Mouse (Mus musculus) right cerebral cortex, adult 2 months (tissue): Measurements from ENCODE around the gene Ssbp3.

ENCODE experiments used
- DNase-seq, 2 experiments: peaks; one replicate each; pipeline ENCODE4 v3.0.0; 2021 to 2022; ENCODE audit warnings: low spot score in 2 of 2

Ssbp3 gene

DNA sequence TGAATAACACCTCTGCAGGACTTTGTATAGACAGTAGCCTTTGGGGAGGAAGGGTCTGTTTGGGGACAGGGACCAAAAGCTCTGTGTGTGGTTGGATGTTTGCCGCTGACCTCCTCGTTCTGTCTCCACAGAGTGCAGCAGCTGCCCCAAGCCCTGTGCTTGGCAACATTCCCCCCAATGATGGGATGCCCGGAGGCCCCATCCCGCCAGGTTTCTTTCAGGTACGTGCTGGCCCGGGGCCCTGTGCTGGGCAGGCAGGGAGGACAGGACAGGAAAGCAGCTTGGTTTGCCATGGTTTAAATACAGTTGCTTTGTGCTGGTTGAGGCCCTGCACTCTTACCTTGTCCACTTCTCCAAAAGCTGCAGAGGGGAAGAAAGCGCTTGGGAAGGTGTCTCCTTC is 99.0 kb downstream of the Ssbp3 start:
- no peak for DNase-seq

- no peak for DNase-seq
Measured at GRCm38 (mm10) chr4:107011325-107012004, 101.0 kb downstream of the Ssbp3 start.

- DNase-seq, result no peak
Measured at GRCm38 (mm10) chr4:107012005-107012478, 101.5 kb downstream of the Ssbp3 start.

- no peak for DNase-seq
Measured at GRCm38 (mm10) chr4:107012574-107012973, 102.1 kb downstream of the Ssbp3 start.

DNA sequence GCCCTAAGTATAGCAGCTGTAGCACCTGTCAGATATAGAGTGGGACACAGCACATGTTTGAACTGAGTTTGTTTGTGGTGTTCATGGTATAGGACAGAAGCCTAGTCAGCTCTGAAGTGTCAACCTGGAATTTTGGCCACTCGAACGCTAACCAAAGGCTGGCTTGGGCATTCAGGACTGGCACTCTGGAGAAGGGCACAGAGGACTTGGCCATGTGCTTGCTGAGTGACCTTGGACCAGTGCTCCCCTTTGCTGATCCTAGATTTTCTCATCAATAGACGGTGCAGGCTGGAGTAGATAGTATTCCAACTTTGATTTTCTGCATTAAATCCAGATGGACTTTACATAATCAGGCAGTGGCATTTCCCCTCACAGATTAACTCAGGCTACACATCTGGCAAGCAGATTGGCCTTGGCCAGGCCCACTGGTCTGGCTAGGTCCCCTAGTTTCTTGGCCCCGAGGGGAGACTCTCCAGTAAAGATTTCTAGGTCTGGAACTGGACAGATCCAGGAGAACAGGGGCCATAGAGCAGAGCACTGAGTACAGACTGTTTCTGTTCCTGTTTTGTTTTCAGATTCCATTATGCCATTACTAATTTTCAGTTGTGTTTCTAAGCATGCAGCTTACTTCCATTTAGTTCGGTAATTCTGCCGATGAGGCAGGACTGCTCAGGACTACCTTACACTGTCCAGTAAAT is 102.8 kb downstream of the Ssbp3 start:
- DNase-seq, result no peak

GRCm38 (mm10) chr4:107013817-107014260 is 103.3 kb downstream of the Ssbp3 start:
- DNase-seq, result no peak

GRCm38 (mm10) chr4:107015971-107016511 is 105.5 kb downstream of the Ssbp3 start:
- DNase-seq, result no peak

DNA sequence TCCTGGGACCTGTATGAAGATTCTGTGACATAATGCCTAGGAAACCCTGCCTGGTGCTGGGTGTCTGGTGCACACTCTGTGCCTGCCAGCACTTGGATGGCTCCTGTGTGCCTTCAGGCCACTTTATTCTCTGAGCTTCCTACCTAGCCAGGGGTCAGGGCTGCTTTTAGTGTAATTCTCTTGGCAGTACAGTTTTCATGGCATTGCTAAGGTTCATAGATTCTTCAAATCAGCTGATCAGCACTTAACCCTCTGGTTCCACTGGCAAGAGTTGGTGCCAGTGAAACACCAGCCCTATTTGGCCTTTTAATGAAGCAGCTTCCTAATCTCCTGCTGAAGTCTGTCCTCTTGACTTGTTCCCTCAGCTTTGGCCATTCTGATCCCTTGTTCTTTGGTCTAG is 106.8 kb downstream of the Ssbp3 start:
- no peak for DNase-seq

DNA sequence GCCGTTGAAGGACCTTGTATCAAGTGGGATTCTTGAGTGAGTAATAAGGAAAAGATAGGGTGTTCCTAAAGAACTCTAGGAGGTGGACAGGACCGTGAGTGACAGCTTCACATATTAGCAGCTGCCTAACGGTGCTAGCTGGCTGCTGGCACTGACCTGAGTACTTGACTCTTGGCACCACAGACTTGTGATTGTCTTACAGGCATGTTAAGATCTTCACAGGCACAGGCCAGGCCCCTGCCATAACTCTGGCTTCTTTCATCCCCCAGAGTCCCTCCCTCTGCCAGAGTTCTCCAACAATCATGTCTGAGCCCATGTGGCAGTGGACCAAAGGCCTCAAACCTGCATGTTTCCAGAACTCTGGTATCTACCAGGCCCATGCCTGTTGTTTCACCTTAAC is 108.0 kb downstream of the Ssbp3 start:
- no peak for DNase-seq

GRCm38 (mm10) chr4:107019027-107019426 is 108.5 kb downstream of the Ssbp3 start:
- DNase-seq, result peak; percentile 49 to 70

DNA sequence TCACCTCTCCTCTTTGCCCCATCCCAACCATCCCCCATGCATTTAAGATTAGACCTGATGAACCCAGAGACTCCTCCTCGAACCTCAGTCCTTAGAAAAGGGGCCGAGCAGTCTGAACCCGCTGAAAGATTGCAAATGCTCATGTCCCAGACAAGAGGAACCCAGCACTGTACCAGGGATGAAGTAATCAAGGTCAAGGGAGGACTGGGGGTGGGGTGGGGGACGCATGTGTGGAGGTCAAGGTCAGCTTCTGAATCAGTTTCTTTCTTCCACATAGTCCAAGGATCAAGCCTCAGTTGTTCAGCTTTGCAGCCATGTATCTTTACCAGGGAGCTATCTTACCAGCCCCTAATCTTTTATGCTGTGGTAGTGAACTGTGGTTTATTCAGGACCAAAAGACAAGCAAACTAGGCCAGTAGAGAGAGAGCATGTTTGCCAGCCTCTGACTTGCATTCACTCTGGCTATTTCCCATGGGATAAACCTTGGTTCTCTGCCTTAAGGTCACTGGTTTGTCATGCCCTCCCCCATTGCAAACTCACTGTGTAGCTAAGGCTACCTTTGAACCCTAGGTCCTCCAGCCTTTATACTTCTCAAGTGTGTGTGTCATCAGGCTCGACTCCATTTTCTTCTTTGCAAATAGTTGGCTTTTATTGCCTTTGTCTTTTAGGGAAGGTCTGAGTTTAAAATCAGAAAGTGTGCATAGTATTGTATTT is 109.9 kb downstream of the Ssbp3 start:
- no peak for DNase-seq

DNA sequence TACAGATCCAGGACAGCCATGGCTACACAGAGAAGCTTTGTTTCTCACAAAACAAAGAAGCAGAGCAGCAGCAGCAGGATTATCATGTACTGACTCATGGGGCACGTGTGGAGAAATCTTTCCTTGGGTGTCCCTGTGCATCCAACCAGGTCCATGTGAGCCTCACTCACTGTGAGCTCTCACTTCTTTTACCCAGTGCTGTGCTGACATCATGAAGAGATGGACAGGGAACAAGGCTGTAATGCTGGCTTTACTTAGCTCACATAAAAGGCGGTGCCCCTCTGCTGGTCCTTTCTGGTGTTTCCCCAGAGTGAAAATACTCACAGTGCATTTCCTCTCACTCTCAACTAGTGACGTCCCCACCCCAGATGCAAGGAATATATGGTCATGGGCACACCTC is 111.0 kb downstream of the Ssbp3 start:
- no peak for DNase-seq

DNA sequence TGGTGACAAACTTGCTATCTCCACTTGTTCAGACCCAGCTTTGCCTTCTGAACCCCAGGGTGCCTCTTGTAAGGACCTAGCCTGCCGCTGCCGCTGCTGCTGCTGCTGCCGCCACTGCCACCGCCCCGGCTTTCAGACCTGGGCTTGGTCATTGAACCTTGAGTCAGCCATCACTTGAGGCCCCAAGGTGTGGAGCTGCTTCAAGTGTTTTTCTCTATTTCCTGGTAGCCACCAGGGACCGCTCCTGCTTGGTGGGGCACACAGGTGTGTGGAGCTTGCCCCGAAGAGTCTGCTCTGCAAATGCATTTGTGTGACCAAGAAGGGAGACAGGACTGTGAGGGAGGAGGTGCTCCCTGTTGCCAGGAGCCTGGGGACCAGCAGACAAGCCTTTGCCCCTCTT is 114.4 kb downstream of the Ssbp3 start:
- no peak for DNase-seq

DNA sequence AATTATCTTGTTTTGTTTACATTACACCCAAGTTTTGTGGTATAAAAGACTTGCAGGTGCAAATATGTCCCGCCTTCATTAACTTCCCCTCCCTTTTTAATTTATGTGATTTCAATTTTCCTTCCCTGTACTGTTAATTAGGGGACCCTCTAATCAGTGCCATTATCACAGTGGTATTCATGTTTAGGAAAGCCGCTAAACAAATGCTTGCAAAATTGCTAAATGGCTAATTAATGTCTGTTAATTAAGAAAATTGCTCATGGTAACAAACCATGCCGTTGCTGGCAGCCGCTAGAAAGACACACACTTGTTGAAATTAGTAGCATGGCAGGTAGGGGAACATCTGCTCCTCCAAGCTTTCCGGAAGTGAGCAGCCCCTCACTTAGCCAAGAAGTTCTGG is 114.9 kb downstream of the Ssbp3 start:
- DNase-seq, result no peak

DNA sequence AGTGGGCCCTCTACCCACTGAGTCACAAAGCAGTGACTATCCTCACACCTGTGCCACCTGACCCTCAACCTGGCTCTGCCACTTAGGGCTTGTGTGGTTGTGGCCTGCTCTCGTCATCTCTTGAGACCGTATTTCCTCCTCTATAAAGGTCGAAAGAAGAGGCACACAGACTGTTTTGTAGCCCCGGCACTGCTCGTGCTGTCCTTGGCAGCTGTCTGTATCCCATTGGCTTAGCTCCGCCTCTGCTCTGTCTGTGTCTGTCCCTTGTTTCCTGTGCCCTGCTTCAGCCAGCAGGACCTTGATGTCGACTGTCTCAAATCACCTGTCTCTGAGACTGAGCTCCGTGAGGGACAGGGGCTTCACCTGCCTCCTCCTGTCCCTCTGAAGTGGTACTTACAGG is 116.0 kb downstream of the Ssbp3 start:
- DNase-seq, result no peak

- no peak for DNase-seq
Measured at GRCm38 (mm10) chr4:107035689-107036088, 125.2 kb downstream of the Ssbp3 start.

DNA sequence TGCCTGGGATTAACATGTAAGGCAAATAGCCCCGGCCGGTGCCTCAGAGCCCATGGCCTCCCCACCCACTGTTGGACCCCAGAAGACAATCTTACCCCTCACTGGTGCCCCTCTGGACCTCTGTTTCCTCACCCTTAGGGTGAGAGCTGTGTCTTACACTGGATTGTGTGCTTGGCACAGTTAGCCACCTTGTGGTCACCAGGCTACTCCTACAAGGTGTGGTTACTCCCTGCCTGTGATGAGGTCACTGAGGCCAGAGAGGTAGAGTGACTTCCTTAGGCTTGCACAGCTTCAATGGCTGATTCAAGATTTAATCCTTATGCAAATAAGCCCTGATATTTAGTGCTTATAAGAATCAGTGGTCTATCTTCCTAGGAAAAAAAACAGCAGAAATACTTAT is 126.5 kb downstream of the Ssbp3 start:
- DNase-seq, result no peak

DNA sequence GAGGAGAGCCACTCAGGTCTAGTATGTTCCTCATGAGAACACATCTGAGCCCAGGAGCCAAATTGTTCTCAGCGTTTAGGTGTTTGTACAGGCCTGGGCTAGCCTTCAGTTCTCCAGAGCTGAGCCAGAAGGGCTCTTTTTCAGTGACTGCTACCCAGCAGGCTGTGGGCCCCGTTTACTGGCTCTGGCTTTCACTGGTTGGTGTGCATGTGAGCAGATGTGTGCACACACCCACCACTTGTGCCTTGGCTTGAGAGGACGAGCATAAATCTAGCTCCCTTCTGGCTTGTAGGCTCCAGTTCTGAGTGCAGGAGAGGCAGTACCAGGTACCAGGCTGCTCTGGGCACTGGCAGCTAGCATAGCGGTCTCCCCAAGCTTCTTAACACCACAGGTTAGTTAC is 127.8 kb downstream of the Ssbp3 start:
- DNase-seq, result peak in 1 of 2 experiments; percentile 51

DNA sequence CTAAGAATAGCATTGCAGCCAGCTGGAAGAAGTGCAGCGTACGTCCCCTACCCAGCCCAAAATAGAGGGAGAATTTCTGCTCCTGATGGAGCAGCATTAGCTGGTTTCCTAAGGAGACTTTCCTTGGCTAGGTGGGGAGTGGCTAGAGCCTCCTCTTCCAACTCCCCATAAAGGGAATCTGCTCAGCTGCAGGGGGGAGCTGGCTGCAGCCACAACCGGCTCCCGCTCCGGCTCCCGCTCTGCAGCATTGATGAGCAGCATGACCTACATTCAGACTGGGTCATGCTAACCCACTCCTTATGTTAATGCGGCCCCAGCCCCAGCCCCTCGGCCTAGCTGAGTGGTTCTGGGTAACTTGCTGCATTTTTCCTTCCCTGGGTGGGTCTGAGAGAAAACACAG is 128.8 kb downstream of the Ssbp3 start:
- no peak for DNase-seq

GRCm38 (mm10) chr4:107042304-107042703 is 131.8 kb downstream of the Ssbp3 start:
- DNase-seq, result no peak

GRCm38 (mm10) chr4:107045188-107045587 is 134.7 kb downstream of the Ssbp3 start:
- no peak for DNase-seq

- DNase-seq, result peak in 1 of 2 experiments; percentile 37
Measured at GRCm38 (mm10) chr4:107047806-107048205, 137.3 kb downstream of the Ssbp3 start.
